Mouse (Mus musculus): ENCODE data around the gene Slc24a2.
A peak's percentile ranks its signal among the peaks of the same experiment; 100 is the strongest.

The Slc24a2 gene

DNA sequence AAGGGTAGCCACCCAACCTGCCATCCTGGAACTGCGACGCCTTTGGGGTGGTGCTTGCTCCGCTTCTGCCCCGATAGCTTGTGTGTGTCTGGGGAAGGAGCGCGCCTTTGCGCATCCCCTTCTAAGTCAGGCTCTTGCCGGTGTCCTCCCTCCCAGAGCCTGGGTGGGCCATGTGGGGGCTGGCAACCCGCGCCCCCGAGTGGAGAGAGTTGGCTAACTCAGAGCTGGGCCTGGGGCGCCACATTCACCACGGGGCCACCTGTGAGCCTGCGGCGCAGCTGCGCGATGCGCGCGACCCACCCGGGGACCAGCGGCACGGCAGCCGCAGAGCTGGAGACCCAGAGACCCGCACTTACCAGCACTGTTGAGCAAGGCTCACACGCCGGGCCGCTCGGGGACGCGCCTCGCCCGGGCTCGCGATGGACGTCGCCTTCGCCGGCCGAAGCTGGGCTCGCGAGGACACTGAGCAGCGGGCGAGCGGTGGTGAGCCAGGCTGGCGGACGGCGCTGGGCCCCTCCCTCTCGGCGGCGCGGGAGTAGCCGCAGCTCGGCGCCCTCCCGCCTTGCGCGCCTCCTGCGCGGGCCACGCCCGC, at the start of gene Slc24a2:
TSS of gene Slc24a2 (minus strand) at position 518 of the 592 bp plus-strand sequence.
- peak; percentile 70 to 77 for DNase-seq

DNA sequence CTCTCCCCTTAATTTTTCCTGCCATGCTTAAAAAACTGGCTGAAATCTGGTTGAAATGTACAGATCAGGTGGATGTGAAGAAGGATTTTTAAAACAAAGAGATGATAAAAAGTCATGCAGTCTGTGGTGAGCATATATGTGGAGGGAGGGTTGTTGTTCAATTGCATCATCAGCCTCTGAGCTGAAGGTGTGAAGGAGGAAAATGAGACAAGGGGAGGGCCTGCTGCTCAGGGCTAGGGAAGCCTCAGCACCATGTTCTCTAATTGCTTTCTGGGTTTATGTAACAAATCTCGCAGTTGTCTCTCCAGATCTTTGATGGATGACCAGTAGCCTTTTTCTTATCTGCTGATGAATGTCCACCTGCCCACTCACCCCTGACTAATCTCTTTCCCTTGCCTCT, 44.5 kb upstream of the Slc24a2 start:
- no peak for DNase-seq

DNA sequence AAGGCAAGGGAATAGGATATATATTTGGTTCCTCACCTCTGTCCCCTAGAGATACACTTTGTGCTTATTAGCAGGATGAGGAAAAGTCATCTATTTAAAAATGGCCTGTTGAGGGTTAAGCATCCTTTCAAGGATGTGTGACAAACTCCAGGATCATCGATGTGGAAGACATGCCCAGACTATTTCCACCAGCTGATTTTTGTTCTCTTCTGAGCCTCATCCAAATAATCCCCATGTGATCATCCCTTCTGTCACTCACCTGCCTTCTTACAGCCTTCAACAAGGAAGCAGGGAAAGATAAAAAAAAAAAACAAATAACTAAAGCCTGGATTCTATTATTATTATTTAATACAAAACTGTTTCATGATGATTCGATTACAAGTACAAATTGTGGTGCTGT, 44.0 kb upstream of the Slc24a2 start:
- no peak for DNase-seq

DNA sequence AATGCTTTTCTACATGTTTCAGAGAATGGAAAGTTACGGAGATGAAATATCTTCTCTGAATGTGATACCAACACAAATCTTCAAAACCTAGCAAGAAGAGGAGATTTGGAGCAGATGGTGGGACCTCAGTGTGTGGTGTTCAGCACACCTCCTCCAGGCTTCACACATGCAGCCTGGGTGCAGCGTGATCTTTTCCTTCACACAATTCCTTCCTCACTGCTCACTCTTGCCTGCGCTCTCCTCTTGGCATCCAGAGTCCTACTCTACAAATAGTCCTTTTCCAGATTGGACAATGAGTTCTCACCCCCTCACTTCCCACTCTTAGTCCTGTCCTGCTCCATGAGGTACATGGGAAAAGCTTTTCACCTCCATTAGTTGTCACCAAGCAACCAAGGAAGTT, 43.2 kb upstream of the Slc24a2 start:
- no peak for DNase-seq

DNA sequence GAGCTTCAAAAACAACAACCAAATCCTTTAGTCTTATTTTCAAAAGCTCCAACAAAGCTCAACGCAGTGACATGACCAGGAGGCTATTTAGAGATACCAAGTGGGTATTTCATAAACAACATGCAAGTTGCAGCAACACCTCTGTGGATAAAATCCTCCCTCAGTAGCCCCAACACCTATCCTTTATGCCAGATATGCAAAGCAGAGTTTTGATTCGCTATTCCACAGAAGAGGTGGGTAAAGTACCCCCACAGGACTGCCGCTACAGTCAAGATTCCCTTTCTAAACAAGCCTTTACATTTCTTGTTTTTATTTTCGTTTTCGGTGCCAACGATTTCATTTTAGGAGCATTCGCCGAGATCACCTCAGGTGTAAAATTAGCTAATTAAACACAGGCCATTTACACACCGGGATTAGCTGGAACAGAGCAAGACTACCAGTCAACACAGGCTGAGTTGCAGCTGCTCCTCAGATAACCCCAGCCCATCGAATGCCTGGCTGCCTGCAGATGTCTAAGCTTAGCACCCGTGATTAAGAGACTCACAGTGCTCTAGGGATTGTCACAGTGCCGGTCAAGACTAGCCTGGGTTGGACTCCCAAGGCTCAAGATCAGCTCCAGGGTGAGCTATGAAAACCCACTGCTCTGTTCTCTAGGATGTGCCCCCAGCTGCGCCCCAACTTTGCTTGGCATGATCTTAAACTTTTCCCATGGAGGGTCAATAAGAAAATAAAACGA, 885 bp downstream of the Slc24a2 start:
- peak in 1 of 2 experiments; percentile 2 for DNase-seq

DNA sequence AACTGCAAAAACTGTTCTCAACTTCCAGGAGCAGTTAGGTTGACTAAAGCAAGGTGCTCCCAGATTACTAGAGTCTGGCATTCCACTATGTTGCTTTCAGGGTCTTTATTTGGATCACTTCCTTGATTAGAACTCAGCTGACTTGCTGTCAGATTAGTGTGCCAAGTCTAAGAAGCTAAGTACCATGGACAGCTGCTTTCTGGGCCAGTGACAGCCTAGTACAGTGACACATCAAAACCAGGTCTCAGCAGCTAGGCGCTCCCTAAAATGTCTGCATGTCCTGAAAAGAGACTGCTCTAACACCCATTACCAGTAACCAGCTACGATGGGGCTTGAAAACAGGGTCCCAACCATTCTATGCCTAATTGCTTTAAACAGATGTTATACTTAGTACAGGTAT, 8.7 kb downstream of the Slc24a2 start:
- DNase-seq: peak; percentile 38 to 57

DNA sequence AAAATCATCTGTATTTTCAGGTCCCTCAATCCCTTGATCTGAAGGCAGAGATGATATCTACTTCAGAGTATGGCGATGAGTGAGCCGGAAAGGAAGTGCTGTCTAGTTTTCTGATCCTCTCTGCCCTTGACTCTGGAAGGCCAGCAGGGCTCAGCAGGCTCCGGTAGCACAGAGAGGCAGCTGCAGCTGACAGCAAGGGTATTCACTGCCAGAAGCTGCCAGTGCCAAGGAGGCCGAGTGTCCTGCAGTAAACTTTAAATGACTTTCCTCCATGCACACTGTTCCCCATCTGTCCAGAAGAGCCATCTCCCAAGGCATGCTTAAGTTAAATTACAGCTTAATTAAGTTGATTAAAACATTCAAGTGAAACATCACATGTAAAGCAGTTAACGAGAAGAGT, 12.1 kb downstream of the Slc24a2 start:
- no peak for DNase-seq

DNA sequence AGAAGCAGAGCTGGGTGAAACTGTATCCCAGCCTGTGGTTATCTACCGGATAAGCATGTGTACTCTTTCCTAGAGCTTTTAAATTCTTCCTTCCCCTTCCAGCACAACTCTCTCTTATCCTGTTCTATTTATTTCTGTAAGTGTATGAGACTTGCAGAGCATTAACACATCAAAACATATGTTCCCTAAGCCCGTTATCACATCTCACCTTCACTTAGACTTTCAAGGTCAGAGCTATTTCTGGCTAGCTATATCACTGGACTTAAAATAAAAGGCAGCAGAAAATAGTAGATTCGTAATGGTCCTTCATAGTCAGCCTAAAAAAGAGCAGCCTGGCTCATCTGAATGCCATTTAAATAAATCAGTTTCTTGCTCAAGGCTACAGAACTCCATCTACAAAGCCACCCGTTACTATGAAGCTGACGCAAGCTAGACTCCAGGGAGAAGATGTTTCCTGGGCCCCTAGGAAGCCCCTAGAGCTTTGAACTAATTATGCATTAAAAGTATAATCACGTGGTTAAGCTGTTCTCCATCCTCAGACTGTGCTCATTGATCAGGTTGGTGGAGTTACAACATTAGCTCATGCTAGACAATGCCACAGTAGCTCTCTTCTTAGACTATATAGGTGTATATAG, 18.8 kb downstream of the Slc24a2 start:
- no peak for DNase-seq

DNA sequence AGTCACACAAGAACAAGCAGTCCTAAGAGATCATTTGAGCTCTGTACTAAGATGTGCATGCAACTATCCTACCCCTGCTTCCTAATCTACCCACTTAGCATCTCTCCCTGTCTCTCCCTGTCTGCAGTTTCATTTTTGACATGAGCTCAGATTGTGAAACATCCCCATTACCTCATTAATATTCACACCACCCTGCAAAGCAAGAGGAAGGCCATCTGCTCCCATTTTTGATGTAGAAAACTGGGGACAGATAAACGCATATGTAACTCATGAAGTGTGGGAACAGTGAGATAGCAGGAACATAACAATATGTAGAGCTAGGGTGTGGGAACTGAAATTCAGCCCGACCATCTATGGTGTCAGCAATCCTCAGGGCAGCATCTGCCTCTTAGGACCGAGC, 19.7 kb downstream of the Slc24a2 start:
- DNase-seq: no peak

DNA sequence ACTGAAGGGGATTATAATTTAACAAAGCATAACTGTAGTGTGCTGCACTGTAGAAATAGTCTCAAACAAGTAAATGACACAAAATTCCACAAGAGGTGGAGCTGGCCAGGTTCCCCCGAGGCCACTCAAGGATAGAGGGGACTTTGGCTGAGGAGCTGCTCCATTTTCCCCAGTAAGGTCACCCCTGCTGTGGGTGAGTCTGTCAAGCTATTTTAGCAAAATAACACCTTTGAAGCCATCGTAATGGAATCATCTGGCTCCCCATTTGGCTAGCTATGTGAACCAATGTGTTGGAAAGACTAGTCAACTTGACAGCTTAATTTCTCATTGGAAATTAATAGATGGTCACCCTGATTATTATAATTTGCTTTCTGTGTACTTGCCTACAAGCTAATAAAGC, 28.2 kb downstream of the Slc24a2 start:
- no peak for DNase-seq

DNA sequence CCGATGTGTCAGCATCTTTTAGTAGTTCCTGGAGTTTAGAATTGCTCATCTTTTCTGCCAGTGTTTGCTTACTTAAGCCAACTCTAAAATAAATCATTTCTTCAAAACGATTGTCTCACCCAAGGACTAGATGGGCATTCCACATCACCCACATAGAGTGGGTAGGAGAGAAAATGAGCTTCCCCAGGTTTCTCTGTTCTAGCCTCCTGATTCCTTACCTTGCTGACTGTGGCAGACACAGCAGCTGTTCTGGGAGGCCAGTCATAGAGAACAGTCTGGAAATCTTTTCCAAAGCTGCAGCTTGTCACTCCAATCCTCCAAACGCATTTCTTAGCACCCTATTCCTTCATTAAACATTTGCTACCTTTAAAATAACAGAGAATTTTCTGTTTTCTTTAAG, 29.0 kb downstream of the Slc24a2 start:
- DNase-seq: no peak

DNA sequence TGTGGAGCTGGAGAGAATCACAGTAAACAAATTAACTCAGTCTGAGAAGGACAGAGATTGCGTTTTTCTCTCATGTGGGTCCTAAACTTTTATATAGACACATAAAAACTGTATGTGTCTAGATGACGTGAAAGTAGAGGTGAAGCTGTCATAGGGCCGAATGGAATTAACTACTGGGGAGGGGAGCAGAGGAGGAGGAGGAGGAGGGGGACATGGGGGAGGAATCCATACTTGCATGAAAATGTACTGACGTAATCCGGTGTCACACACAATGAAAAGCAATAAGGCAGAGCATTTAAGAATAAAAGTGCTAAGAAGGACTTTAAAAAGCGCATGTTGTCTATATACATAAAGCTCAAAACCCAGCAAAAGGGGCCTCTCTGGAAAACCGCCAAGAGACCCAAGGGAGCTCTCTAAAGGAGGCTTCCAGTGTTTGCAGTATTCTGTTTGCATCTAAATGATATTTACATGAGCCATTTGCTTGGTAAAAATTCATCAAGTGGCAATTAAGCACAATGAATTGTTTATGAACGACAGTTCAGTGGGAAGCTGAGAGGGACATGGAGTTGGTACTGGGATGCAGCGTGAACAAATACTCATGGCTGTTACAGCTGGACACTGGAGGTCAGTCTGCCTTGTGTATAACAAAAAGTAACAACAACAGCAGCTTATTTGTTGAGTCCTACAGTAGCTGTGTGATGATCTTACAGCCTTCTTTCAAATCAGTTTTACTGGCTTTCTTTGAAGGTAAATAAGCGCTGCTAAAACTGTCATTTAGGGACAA, 45.9 kb downstream of the Slc24a2 start:
- DNase-seq: no peak

DNA sequence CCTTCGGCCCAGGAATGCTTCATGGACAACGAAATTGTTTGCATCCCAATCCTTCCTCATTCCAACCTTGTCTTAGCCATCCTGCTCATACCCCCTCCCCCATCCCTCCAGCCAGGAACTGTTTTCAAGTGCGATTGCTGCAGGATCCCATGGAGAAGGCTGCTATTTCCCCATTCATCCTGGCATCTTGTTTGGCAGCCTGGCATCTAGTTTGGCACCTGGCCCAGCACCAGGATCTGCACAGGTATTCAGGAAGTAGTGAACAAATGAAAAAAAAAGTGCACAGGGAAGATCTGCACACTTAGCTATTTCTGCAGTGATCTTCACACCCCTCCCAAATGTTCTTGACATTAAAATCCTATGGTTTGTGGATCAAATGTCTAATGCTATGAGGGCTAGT, 53.2 kb downstream of the Slc24a2 start:
- DNase-seq: no peak

DNA sequence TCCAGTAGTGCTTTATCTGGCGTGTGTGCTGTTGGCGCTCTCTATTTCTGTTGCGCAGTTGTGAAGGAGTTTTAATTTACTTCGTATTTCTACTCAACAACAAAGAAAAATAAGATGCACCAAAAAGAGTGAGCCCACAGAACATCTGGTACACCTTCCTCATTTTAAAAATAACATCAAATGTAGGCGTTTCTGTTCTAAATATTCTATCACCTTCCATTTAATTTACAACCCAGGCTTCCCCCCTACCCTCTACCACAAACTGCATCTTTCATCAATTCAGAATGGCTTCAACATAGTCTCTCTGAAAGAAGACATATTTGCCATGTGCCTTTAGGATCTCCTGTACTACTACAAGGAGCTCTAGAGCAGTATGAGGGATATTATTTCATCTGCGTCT, 66.3 kb downstream of the Slc24a2 start:
- no peak for DNase-seq

DNA sequence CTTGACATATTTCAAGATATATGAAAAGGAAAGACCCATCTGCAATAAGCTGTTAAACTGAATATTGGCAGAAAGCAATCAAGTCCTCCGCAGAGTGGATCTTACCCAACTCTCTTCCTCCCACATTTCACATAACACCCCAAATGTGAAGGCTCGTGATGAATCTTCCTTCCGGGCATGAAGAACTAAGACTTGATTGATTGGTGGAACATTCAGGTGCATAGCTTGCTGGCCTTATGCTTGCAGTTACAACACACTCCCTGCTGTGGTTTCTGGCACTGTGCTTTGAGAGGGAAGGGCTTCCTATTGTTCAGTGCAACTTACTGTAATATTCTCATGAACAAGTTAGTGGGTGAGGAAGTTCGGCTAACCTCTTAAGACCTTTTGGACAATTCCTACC, 72.2 kb downstream of the Slc24a2 start:
- DNase-seq: no peak

DNA sequence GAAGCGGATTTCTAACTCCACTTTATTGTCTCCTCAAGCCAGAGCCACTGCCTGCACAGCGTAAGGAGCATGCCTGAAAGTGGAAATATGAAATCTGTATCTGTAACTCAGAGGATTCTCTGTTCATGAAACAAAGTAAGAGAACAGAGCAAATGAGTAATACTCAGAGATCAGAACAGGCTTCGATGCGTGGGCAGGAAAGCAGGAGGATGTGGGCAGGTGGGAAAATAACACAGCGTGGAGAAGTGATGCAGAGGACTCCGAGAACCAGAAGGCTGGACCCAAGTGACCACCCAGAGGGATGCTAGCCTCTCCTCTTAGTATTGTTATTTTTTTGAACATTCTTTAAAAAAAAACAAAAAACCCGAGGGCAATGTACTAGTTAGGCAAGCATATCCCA, 78.3 kb downstream of the Slc24a2 start:
- no peak for DNase-seq

DNA sequence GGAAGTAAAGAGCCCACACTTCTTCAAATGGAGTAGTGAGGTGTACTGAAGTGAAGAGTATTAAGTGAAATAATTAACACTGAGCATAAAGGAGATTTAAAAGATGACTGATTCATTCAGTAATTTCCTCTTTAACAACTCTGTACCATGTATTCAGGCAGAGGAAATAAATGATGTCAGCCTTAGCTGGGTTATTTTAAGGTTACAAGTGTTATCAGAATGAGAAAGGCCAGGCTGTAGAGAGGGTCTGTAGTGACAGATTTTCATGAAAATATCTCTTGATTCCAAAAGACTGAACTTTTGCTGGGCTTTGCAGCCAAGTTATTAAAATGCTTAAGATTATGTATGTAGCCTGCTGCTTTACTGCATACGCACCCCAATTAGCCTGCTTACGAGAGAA, 80.7 kb downstream of the Slc24a2 start:
- DNase-seq: no peak

DNA sequence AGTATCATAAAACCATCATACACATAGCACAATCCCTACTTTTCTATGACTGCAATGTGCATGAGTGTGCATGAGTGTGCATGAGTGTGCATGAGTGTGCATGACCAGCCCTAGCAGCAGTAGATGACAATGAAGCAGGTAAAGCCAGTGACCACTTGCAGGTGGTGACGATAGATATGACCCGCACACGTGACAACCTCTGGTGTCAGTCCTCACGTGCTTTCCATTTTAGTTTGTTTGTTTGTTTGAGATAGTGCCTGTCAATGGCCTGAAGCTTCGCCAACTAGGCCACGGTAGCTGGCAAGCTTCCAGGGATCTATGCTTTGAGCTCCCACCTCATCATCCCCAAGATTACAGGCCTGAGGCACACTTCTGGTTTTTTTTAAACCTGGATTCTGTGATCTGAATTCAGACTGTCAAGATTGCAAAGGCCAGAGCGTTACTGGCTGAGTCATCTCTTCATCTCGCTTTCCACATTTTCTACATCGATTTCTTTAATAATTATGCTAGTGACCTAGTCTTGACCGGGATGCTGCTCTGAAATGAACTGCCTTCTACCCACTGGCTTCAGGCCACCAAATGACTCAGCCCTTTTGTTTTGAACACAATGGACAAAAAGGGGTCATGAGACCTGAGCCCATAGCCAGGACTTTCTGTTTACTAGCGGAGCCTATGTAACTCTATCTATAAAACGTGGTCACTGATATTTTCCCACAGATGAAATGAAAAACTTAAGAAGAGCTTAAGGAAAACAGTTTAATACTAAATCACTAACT, 88.5 kb downstream of the Slc24a2 start:
- no peak for DNase-seq

DNA sequence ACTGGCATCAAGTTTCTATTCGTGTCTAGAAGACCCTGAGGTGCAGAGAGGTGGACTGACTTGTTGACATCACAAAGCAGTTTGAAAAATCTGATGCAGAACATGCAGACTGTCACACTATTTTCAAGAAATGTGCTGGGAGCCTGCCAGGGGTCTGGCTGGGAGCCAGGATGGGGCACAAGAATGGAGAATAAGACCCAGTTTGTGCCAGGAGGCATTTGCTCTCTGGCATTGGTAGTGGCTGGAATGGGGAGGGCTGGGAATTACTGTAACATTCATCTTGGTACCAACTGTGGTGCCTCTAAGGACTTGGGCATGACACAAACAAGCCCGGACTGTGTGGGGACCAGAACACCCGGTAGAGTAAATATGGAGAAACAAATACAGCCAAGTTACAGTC, 89.4 kb downstream of the Slc24a2 start:
- peak; percentile 6 to 15 for DNase-seq

DNA sequence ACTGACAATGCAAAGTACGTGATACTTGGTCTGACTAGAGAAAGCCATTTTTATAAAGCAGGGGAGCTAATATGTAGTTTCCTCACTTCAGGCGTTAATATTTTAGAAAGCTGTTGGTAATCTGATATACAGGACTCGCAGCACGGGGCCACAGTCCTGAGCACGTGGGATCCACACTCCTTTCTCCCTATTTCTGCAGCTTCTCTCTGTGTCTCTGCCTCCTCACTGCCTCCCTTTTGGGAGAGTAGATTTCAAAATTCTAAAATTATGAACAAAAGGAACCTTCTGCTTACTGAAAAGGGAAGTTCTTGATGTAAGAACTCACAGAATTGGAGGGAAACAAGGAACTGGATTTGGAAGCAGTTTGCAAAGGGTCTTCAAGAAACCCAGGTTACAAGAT, 97.8 kb downstream of the Slc24a2 start:
- DNase-seq: no peak

DNA sequence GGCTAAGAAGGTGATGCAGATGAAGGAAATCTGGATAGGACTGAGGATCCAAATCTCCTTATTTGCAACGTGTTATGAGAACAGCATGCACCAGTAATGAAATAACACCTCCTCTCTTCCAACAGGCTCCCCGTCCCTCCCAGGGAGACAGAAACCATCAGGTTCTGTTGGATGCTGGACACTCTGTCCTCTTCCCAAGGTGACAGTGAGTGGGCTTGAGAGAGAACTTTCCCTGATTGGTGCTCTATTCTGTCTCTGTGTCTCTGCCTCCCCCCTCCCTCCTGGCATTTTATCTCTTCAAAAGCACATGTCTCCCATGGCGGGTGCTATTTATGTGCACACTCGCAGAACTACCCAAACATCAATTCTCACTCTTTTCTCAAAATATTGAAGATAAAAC, 103.5 kb downstream of the Slc24a2 start:
- DNase-seq: no peak

DNA sequence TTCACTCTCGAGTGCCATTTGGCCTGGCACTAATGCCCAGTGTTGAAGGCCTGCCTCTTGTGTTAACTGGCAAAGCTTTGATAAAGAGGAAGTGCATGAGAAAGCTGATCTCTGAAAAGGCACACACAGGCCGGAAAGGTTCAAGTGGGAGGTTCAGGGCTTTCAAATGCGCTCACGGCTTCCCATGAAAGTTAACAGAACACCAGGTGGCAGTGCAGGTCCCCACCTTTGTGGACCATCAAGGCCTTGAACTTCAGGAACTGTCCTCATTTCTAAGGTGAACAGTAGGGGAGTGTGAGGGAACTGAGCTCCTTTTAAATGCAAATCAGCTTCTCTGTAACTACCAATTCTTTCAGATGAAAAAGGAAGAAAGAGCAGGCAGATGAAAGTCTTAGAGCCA, 110.5 kb downstream of the Slc24a2 start:
- peak in 1 of 2 experiments; percentile 5 for DNase-seq

DNA sequence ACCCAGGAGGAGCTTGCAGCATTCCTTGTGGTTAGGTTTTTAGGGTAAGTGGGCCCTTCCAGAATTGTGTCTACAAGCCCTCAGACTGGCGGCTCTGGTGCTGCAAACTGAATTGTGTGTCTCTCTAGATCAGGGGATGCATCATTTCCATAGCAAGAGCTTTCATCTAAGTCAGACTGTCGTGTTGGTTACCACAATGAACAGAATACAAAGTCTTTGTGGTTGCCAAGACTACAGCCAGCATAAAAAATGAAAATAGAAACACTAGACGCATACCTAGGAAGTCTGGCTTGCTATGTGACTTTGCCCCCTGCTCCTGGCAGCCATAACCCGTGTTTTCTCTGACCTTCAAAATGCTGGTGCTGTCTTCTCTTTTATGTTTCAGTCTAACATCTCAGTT, 114.6 kb downstream of the Slc24a2 start:
- no peak for DNase-seq

Measured in kidney, postnatal 4 days (tissue).